Mouse (Mus musculus): ENCODE measurements at regions not wholly inside any gene's neighbourhood (a gene's known extent, or its start where the extent isn't known, plus 50 kb on each side); places are given as distances from the start of the nearest gene placed in this dataset.

GRCm38 (mm10) chr8:128193293-128193887 lies 165.0 kb upstream of the Nrp1 start:
- no peaks in the 10 kb centered on the region for H3K36me3 ChIP-seq (replicated peaks; ENCODE audit: control insufficient read depth, insufficient read depth)
- H3K4me3 ChIP-seq (replicated peaks; ENCODE audit: low read length): no peak overlapping the region
- ATAC-seq (ENCODE audit: low FRiP score) (no peak), DNase-seq (ENCODE audit: low spot score) (no peak)
- no peaks in the 10 kb centered on the region for H3K9me3 ChIP-seq (ENCODE audit: control insufficient read depth, low read length)
- no peaks in the 10 kb centered on the region for H3K4me1 ChIP-seq (replicated peaks; ENCODE audit: control insufficient read depth, insufficient read depth, low read length)
- no peak overlapping the region for H3K27ac ChIP-seq
- no peak overlapping the region for H3K9ac ChIP-seq
- no peaks in the 10 kb centered on the region for H3K27me3 ChIP-seq (ENCODE audit: control insufficient read depth, insufficient read depth, low read length)
- 78% methylated on average over 3 of the region's 3 CpGs for WGBS
- H3K4me2 ChIP-seq (replicated peaks): no peak overlapping the region

- no peaks in the 10 kb centered on the region for H3K27me3 ChIP-seq (ENCODE audit: control insufficient read depth, insufficient read depth, low read length)
- H3K4me3 ChIP-seq (replicated peaks; ENCODE audit: low read length): no peak overlapping the region
- H3K36me3 ChIP-seq (replicated peaks; ENCODE audit: control insufficient read depth, insufficient read depth): no peaks in the 10 kb centered on the region
- no peaks in the 10 kb centered on the region for H3K9me3 ChIP-seq (ENCODE audit: control insufficient read depth, low read length)
- no peak overlapping the region for H3K9ac ChIP-seq
- H3K4me2 ChIP-seq (replicated peaks): no peak overlapping the region
- ATAC-seq (ENCODE audit: low FRiP score): no peak
- WGBS: 98% methylated on average over 1 of the region's 1 CpGs
- DNase-seq (ENCODE audit: low spot score): no peak
- no peak overlapping the region for H3K27ac ChIP-seq
- no peaks in the 10 kb centered on the region for H3K4me1 ChIP-seq (replicated peaks; ENCODE audit: control insufficient read depth, insufficient read depth, low read length)
These were observed 157.6 kb upstream of the Nrp1 start for GRCm38 (mm10) chr8:128200815-128201214.

- H3K9me3 ChIP-seq (ENCODE audit: control insufficient read depth, low read length): no peaks in the 10 kb centered on the region
- 90% methylated on average over 4 of the region's 4 CpGs for WGBS
- no peaks in the 10 kb centered on the region for H3K36me3 ChIP-seq (replicated peaks; ENCODE audit: control insufficient read depth, insufficient read depth)
- no peaks in the 10 kb centered on the region for H3K4me1 ChIP-seq (replicated peaks; ENCODE audit: control insufficient read depth, insufficient read depth, low read length)
- no peak for ATAC-seq (ENCODE audit: low FRiP score)
- no peak overlapping the region for H3K9ac ChIP-seq
- H3K4me3 ChIP-seq (replicated peaks; ENCODE audit: low read length): no peak overlapping the region
- H3K27me3 ChIP-seq (ENCODE audit: control insufficient read depth, insufficient read depth, low read length): no peaks in the 10 kb centered on the region
- no peak overlapping the region for H3K4me2 ChIP-seq (replicated peaks)
- H3K27ac ChIP-seq: no peak overlapping the region
- no peak for DNase-seq (ENCODE audit: low spot score)
These were observed 156.8 kb upstream of the Nrp1 start for GRCm38 (mm10) chr8:128201635-128202034.

GRCm38 (mm10) chr8:128202158-128202886 lies 156.1 kb upstream of the Nrp1 start:
- Histone ChIP-seq H3K27ac (no peak overlapping the region), H3K4me1 (replicated peaks; ENCODE audit: control insufficient read depth, insufficient read depth, low read length) (no peaks in the 10 kb centered on the region), H3K9ac (no peak overlapping the region), H3K36me3 (replicated peaks; ENCODE audit: control insufficient read depth, insufficient read depth) (no peaks in the 10 kb centered on the region), H3K9me3 (ENCODE audit: control insufficient read depth, low read length) (no peaks in the 10 kb centered on the region), H3K4me2 (replicated peaks) (no peak overlapping the region), H3K27me3 (ENCODE audit: control insufficient read depth, insufficient read depth, low read length) (no peaks in the 10 kb centered on the region), H3K4me3 (replicated peaks; ENCODE audit: low read length) (no peak overlapping the region)
- 83% methylated on average over 4 of the region's 4 CpGs for WGBS
- DNase-seq (ENCODE audit: low spot score) (no peak), ATAC-seq (ENCODE audit: low FRiP score) (no peak)

GRCm38 (mm10) chr8:128204803-128205202 lies 153.6 kb upstream of the Nrp1 start:
- Histone ChIP-seq H3K9ac (no peak overlapping the region), H3K4me2 (replicated peaks) (no peak overlapping the region), H3K9me3 (ENCODE audit: control insufficient read depth, low read length) (no peaks in the 10 kb centered on the region), H3K4me1 (replicated peaks; ENCODE audit: control insufficient read depth, insufficient read depth, low read length) (no peaks in the 10 kb centered on the region), H3K27ac (no peak overlapping the region), H3K4me3 (replicated peaks; ENCODE audit: low read length) (no peak overlapping the region), H3K36me3 (replicated peaks; ENCODE audit: control insufficient read depth, insufficient read depth) (no peaks in the 10 kb centered on the region), H3K27me3 (ENCODE audit: control insufficient read depth, insufficient read depth, low read length) (no peaks in the 10 kb centered on the region)
- no peak for DNase-seq (ENCODE audit: low spot score)
- ATAC-seq (ENCODE audit: low FRiP score): no peak
- WGBS: 92% methylated on average over 3 of the region's 3 CpGs

GRCm38 (mm10) chr8:128207138-128207537 lies 151.3 kb upstream of the Nrp1 start:
- ATAC-seq (ENCODE audit: low FRiP score): no peak
- Histone ChIP-seq H3K9ac (no peak overlapping the region), H3K9me3 (ENCODE audit: control insufficient read depth, low read length) (no peaks in the 10 kb centered on the region), H3K27ac (no peak overlapping the region), H3K27me3 (ENCODE audit: control insufficient read depth, insufficient read depth, low read length) (no peaks in the 10 kb centered on the region), H3K4me3 (replicated peaks; ENCODE audit: low read length) (no peak overlapping the region), H3K36me3 (replicated peaks; ENCODE audit: control insufficient read depth, insufficient read depth) (no peaks in the 10 kb centered on the region), H3K4me2 (replicated peaks) (no peak overlapping the region), H3K4me1 (replicated peaks; ENCODE audit: control insufficient read depth, insufficient read depth, low read length) (no peaks in the 10 kb centered on the region)
- no peak for DNase-seq (ENCODE audit: low spot score)

GRCm38 (mm10) chr8:128210761-128211160 lies 147.6 kb upstream of the Nrp1 start:
- Histone ChIP-seq H3K4me1 (replicated peaks; ENCODE audit: control insufficient read depth, insufficient read depth, low read length) (no peaks in the 10 kb centered on the region), H3K27me3 (ENCODE audit: control insufficient read depth, insufficient read depth, low read length) (no peaks in the 10 kb centered on the region), H3K4me2 (replicated peaks) (no peak overlapping the region), H3K9ac (no peak overlapping the region), H3K27ac (no peak overlapping the region), H3K36me3 (replicated peaks; ENCODE audit: control insufficient read depth, insufficient read depth) (no peaks in the 10 kb centered on the region), H3K4me3 (replicated peaks; ENCODE audit: low read length) (no peak overlapping the region), H3K9me3 (ENCODE audit: control insufficient read depth, low read length) (no peaks in the 10 kb centered on the region)
- no peak for DNase-seq (ENCODE audit: low spot score)
- 85% methylated on average over 5 of the region's 5 CpGs for WGBS
- ATAC-seq (ENCODE audit: low FRiP score): no peak

GRCm38 (mm10) chr8:128212223-128212622 lies 146.2 kb upstream of the Nrp1 start:
- DNase-seq (ENCODE audit: low spot score) (no peak), ATAC-seq (ENCODE audit: low FRiP score) (no peak)
- Histone ChIP-seq H3K4me1 (replicated peaks; ENCODE audit: control insufficient read depth, insufficient read depth, low read length) (no peaks in the 10 kb centered on the region), H3K27me3 (ENCODE audit: control insufficient read depth, insufficient read depth, low read length) (no peaks in the 10 kb centered on the region), H3K27ac (no peak overlapping the region), H3K4me2 (replicated peaks) (no peak overlapping the region), H3K9ac (no peak overlapping the region), H3K36me3 (replicated peaks; ENCODE audit: control insufficient read depth, insufficient read depth) (no peaks in the 10 kb centered on the region), H3K9me3 (ENCODE audit: control insufficient read depth, low read length) (no peaks in the 10 kb centered on the region), H3K4me3 (replicated peaks; ENCODE audit: low read length) (no peak overlapping the region)
- 84% methylated on average over 3 of the region's 3 CpGs for WGBS

GRCm38 (mm10) chr8:128214256-128214655 lies 144.1 kb upstream of the Nrp1 start:
- DNase-seq (ENCODE audit: low spot score) (no peak), ATAC-seq (ENCODE audit: low FRiP score) (no peak)
- 69% methylated on average over 2 of the region's 2 CpGs for WGBS

More at GRCm38 (mm10) chr8:128214256-128214655, 144.1 kb upstream of the Nrp1 start:
- no peak overlapping the region for H3K4me2 ChIP-seq (replicated peaks)
- no peaks in the 10 kb centered on the region for H3K9me3 ChIP-seq (ENCODE audit: control insufficient read depth, low read length)
- no peaks in the 10 kb centered on the region for H3K4me1 ChIP-seq (replicated peaks; ENCODE audit: control insufficient read depth, insufficient read depth, low read length)
- H3K27ac ChIP-seq: no peak overlapping the region
- H3K9ac ChIP-seq: no peak overlapping the region
- H3K27me3 ChIP-seq (ENCODE audit: control insufficient read depth, insufficient read depth, low read length): no peaks in the 10 kb centered on the region
- no peaks in the 10 kb centered on the region for H3K36me3 ChIP-seq (replicated peaks; ENCODE audit: control insufficient read depth, insufficient read depth)
- no peak overlapping the region for H3K4me3 ChIP-seq (replicated peaks; ENCODE audit: low read length)

Data from hindbrain, embryonic 14.5 days (tissue).